Mouse (Mus musculus): ENCODE data around the gene Slc16a3. TPM values are rescaled to one million over a fixed set of nuclear protein-coding genes. Genes with fewer than 3 reads are reported as not detected.

The Slc16a3 gene
- total RNA-seq, 4 experiments from 2014 or later, result 268 to 367 (median 304) TPM

Other genes starting within 250 kb of the Slc16a3 start
- gene Cenpx, start 234.7 kb upstream of the Slc16a3 start, total RNA-seq (2022), result 10 to 100 TPM; 26.1 to 31.0 (median 27.3) TPM
- gene Lrrc45, start 234.6 kb upstream of the Slc16a3 start, total RNA-seq (2022), result 1 to 10 TPM; 1.8 to 4.4 (median 2.9) TPM
- 1 to 10 TPM in 2 of 4 experiments, under 1 TPM in 2; 0.75 to 1.2 (median 0.89) TPM for gene Rac3, start 227.0 kb upstream of the Slc16a3 start, total RNA-seq (2022)
- 1 to 10 TPM; 7.9 to 9.8 (median 8.7) TPM for gene Dcxr, start 221.2 kb upstream of the Slc16a3 start, total RNA-seq (2022)
- 10 to 100 TPM in 2 of 4 experiments, 1 to 10 TPM in 2; 6.1 to 30.8 (median 10.4) TPM for gene Cbr2, start 216.4 kb upstream of the Slc16a3 start, total RNA-seq (2022)
- 10 to 100 TPM; 14.8 to 40.9 (median 19.1) TPM for gene Hmga1b, start 185.7 kb upstream of the Slc16a3 start, total RNA-seq (2022)
- gene Rfng, start 164.3 kb upstream of the Slc16a3 start, total RNA-seq (2022), result 10 to 100 TPM; 10.8 to 13.6 (median 13.1) TPM
- 10 to 100 TPM; 65.4 to 71.6 (median 69.3) TPM for gene Gps1, start 164.2 kb upstream of the Slc16a3 start, total RNA-seq (2022)
- gene Dus1l, start 152.1 kb upstream of the Slc16a3 start, total RNA-seq (2022), result 10 to 100 TPM; 29.0 to 36.8 (median 35.0) TPM
- gene Fasn, start 123.9 kb upstream of the Slc16a3 start, total RNA-seq (2022), result 10 to 100 TPM in 2 of 4 experiments, 1 to 10 TPM in 2; 8.4 to 12.2 (median 9.4) TPM
- gene Ccdc57, start 15.6 kb upstream of the Slc16a3 start, total RNA-seq (2022), result 1 to 10 TPM; 2.3 to 5.4 (median 3.6) TPM
- 10 to 100 TPM; 50.9 to 64.8 (median 53.1) TPM for gene Csnk1d, start 42.9 kb downstream of the Slc16a3 start, total RNA-seq (2022)
- not detected for gene Cd7, start 90.9 kb downstream of the Slc16a3 start, total RNA-seq (2022)
- not detected for gene Sectm1b, start 115.1 kb downstream of the Slc16a3 start, total RNA-seq (2022)
- gene Sectm1a, start 132.7 kb downstream of the Slc16a3 start, total RNA-seq (2022), result not detected
- gene Tex19.2, start 170.2 kb downstream of the Slc16a3 start, total RNA-seq (2022), result not detected
- not detected for gene Tex19.1, start 197.7 kb downstream of the Slc16a3 start, total RNA-seq (2022)
- 1 to 10 TPM; 1.1 to 1.5 (median 1.3) TPM for gene Uts2r, start 211.8 kb downstream of the Slc16a3 start, total RNA-seq (2022)